Mouse (Mus musculus) CD8-positive naive resting alpha-beta T cell, adult 2 months (primary cell): ENCODE results near the gene Speer3.
"Not testable (repeated sequence)": the region's sequence is repeated elsewhere in the genome, so short reads cannot be mapped to it uniquely, and the experiment has no call there.

ENCODE experiments used
- DNase-seq, 2 experiments: peaks; one replicate each; pipeline ENCODE4 v3.0.0; 2022; ENCODE audit warnings: low read depth in 2 of 2, low spot score in 2 of 2

Speer3 gene

GRCm38 (mm10) chr5:13791319-13791718, at the start of gene Speer3:
Gene Speer3 (plus strand): TSS chr5:13791619.
- no peak for DNase-seq

DNA sequence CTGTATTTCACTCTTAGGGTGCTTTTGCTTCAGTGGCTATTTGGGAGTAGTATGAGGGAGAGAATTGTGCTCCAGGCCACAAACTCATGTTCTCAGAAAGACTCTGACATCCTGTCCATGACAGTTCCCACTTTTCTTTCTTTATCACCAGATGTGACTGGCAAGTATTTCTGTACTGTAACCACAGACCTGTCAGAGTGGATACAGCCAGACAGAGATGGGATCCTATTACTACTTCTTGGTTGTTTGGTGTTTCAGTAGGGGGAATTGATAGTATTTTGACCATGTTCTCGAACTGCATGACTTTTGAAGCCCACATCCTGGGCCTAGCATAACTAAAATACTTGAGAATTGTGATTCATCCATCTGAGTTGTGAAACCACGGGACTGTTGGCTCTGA, 19.1 kb downstream of the Speer3 start:
- not testable (repeated sequence) for DNase-seq

DNA sequence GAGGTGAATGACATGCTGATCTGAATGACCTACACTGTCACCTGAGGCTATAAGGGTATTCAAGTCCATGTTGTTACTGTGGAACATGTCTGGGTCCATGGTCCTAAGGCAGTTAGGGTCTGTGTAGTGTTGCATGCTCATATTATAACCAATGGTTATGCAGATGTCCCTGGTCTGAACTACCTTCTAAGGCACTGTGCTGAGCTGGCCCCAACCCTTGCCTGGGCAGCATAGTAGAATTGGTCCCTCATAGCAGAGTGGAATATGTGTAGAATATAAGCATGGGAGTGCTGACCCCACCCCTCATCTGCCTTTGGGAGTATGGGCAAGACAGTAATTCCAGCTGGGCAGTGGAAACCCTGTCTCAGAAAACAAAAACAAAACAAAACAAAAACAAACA, 33.7 kb downstream of the Speer3 start:
- DNase-seq, result no peak

DNA sequence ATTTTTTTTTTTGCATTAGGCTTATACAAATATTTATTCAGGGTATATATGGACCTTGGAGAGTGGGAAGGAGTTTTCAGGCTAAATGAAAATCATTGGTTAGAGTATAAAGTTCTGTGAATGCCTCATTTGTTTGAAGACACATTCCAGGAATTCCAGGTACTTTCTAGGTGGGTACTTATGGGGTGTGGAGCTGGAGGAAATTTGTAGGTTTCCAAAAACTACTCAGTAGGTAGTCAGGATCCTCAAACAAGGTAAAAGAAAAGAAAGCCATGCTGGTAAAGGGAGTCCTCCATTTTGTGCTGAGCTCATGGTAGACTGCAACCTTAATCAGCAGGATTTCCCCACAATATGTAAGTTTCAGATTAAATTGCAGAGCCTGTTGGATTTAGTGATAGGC, 35.3 kb downstream of the Speer3 start:
- DNase-seq, result no peak

- no peak for DNase-seq
These were observed 52.9 kb downstream of the Speer3 start for GRCm38 (mm10) chr5:13844317-13844716.
